Mouse (Mus musculus): ENCODE data around the gene Tent5b.

Tent5b gene

DNA sequence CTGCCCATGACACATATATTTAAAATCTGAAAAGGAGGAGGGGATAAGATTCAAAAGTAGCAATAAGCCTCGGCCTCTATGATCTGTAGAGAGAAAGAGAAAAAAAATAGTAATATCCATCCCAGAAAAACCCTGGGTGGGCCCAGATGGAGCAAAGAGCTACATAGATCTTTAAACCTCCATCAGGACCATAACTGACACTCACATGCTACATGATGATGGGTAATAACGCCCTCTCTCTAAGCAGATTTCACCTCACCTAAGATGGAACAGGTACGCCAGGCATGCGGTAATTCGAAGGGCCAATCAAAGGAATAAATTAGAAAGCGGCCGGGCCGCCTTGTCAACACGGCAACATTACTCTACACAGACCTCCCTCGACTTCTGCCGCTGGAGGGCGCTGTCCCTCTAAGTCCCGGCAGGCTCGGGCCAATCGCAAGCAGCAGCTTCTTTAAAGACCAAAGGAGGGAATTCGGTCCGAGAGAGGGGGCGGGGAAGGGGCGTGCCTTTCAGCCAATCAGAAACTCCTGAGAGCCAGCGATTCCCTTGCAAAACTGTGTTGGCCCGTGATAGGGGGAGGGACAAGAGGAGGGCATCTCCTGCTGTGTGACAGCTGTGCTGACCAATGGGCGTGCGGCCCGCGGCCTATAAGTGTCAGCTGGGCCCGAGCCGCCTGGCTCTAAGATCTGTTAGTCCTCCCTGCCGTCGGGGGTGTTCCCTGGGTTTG, at the start of gene Tent5b:
Gene Tent5b (plus strand): TSS at position 675 of the 727 bp plus-strand sequence.
- peak; percentile 95 for DNase-seq

DNA sequence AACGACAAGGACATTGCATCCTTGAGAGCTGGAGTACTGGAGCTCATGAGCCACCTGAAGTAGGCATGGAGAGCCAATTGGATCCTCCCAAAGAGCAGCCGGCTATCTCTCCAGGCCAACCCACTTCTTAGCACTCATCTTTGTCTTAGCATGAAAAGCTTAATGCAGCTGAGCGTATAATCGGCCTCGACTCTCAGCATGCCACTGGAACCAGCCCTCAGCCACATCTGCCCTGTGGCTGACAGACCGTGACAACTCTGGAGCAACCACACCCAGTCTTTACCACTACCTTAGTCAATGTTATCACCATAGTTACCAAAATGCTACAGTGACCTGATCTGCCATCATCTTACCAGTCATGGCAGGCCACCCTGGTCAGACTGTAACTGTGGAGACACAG, 48.4 kb upstream of the Tent5b start:
- DNase-seq: no peak

- no peak for DNase-seq
These were observed 47.3 kb upstream of the Tent5b start for GRCm38 (mm10) chr4:133432560-133433171.

DNA sequence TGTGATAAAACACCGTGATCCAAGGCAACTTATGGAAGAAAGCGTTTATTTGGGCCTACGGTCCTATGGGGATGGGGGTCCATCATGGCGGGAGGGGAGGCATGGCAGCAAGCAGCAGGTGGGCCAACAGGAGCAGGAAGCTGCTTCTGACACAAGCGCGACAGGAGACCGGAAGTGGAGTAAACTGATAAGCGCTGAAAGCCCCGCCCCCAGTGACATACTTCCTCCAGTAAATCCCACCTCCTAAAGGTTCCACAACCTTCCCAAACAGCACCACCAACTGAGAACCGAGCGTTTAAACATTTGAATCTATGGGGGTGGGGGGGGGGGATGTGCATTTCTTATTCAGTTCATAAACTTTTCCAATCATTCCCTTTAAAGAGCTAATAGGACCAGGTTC, 44.0 kb upstream of the Tent5b start:
- no peak for DNase-seq

GRCm38 (mm10) chr4:133439460-133440376, 40.2 kb upstream of the Tent5b start:
- no peak for DNase-seq

DNA sequence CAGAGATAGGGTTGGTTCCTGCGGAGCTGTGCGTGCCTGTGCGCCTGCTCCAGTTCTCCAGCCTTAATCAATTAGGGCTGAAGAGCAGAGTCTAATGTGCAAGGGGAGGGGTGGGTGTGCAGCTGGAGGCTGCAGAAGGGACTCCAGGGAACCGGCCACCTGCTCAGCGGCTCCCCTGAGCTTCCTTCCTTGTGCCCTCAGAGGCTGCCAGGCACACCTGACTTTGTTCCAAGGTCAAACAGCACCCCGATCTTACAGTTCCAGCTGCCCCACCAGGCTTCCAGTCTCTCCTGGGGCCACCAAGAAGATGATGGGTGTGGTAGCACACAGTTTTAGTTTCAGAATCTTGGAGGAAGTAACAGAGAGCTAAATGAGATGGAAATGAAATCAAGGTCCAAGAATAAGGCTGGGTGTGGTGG, 39.5 kb upstream of the Tent5b start:
- no peak for DNase-seq

DNA sequence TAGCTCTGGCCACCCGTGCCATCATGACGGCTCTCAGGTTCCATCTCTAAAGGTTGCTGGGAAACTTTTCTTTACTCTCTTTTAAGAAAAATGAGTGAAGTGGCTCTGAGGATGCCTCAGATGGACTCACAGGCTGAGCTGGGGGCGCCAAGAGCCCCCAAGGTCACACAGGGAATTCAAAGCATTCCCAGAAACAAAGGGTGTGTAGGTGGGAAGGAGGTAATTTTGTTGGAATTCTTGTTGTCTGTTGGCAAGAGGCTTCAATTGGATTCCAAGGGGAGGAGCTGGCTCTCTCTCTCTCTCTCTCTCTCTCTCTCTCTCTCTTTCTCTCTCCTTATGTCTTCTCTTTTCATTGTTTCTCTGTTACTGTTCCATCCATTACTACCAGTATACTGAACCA, 37.7 kb upstream of the Tent5b start:
- DNase-seq: no peak

DNA sequence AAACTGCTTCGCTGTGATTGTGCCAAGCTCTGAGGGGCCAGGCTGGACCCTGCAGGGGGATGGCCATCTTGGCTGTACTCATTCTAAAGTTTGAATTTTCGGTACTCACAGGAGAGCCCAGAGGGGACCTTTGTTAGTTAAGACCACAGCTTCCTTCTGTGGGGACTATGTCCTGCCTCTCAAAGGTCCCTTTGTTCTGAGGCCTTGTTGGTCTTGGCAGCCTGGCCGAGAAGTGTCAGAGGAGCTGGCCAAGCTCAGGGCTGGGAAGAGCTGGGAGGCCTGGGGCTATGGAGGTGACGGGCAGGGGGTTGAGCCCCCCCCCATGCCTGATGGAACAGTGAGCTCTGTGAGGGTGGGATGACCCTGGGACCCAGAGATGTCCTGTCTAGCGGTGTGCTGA, 36.8 kb upstream of the Tent5b start:
- no peak for DNase-seq

DNA sequence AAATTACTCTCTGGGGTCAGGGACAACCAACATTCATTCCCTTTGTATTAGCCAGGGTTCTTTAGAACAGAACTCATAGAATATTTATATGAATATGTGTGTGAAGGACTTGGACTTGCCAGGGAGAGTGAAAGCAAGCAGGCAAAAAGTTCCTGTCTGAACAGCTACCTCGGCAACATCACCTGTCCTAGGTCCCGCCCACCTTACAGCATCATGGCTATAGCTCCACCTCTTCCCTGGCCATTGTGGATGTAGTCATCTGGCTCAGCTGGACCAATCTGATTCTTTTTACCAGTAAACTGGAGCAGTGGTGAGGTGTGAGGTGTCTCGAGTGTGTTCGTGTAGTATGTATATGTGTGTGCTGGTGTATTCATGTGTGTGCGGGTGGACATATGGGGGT, 34.2 kb upstream of the Tent5b start:
- no peak for DNase-seq

DNA sequence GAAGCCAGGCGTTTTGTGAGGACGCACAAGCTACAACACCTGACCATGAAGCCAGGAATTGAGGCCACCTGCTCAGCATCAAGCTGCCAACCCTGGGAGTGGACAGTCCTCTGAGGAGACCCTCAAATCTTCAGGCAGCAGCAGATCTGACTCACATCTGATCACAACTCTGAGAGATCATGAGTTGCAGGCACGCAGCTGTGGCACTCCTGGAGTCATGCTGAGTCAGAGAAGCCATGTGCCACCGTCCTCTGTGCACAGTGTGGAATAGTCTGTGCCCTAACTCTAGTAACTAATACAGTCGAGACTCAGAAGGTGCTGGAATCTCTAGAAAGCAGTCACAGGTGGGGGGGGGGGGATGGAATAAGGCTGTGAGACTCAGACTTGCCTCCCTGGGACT, 32.6 kb upstream of the Tent5b start:
- no peak for DNase-seq

GRCm38 (mm10) chr4:133447967-133448366, 32.0 kb upstream of the Tent5b start:
- DNase-seq: no peak

- DNase-seq: no peak
These were observed 31.1 kb upstream of the Tent5b start for GRCm38 (mm10) chr4:133448708-133449388.

- DNase-seq: peak; percentile 30
These were observed 30.2 kb upstream of the Tent5b start for GRCm38 (mm10) chr4:133449726-133450125.

DNA sequence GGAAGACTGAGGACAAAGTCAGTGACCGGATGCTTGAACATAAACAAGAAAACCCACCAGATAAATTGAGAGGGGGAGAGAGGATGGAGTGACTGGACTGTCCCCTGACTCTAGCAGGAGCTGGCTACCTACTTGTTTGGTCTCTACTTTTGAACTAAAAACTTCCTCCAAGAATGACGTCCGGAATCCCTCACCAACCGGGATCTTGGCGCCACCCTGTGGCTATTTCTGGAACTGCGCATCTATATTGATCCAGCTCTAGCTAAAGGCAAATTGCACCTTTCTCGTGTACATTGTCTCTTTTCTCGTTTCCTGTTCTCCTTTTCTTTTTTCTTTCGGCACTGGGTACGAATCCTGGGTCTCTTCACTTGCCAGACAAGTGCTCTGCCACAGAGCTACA, 28.4 kb upstream of the Tent5b start:
- DNase-seq: peak; percentile 69

DNA sequence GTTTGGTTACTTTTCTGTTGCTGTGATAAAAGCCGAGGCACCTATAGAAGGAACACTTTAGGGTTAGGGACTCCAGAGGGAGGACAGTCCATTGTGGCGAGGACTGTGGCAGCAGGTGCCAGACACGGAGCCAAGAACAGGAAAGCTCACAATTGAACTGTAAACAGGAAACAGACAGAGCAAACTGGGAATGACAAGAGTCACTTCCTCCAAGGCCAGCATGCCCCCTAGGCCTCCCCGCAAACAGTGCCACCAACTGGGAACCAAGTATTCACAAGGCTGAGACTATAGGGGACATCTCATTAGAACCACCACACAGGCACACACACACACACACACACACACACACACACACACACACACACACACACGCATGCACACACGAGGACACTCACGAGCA, 27.5 kb upstream of the Tent5b start:
- no peak for DNase-seq

DNA sequence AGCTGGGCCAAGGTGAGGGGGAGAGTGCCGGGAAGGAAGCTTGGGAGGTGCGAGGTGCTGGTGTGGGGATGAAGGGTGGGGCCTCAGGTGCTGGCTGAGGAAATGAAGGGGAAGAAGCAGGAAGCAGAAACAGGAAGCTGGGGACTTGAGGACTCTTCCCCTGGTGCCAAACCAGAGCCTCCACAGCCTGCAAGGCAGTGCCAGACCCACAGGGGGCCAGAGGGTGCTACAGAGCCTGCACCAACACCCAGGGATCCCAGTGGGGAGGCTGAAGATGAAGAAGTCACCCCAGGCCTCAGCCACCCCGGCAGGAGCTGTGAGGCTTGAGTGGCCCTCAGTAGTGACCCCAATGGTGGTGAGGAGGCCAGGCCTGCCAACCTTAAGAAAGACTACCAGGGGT, 21.9 kb upstream of the Tent5b start:
- DNase-seq: no peak

GRCm38 (mm10) chr4:133460006-133460405, 19.9 kb upstream of the Tent5b start:
- DNase-seq: no peak

DNA sequence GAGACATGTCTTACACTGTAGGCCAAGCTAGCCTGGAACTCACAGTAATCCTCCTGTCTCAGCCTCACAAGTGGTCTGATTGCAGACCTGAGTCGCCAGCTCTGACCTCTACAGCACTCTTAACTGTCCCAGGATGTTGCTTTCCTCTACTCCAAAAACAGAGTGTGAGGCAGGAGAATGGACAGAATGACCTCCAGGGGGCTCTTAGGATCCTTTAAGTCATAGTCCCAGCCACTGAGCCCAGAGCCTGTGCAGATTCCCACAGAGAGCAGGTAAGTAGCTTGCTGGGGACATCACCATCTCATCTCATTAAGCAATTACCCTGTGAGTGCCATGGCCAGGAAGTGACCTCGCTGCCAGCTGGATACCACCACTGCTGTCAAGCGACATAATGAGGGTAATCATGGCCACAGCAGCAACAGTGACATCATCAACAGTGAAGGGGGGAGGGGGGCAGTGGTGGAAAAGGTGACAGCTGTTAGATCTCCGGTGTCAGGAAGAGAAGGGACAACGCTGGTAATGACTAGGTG, 19.1 kb upstream of the Tent5b start:
- DNase-seq: no peak

- DNase-seq: no peak
These were observed 18.6 kb upstream of the Tent5b start for GRCm38 (mm10) chr4:133461362-133461761.

DNA sequence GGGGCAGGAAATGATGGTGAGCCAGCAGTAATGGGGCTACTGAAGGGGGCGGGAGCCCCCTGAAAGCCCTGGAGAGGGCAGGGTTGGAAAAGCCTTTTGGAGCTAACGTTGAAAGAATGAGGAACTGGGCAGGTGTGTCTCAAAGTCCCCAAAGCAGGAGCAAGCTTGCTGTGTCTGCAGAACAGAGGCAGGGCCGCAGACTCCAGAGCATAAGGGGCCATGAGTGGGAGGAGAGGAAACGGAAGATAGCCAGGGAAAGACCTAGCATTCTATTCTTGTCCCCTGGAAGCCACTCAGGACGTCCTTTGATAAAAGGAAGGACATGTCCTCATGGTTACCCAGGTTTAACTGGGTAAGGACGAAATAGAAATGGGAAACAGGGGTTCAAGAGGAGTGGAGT, 16.7 kb upstream of the Tent5b start:
- DNase-seq: no peak

GRCm38 (mm10) chr4:133468080-133468479, 11.9 kb upstream of the Tent5b start:
- DNase-seq: peak; percentile 74

DNA sequence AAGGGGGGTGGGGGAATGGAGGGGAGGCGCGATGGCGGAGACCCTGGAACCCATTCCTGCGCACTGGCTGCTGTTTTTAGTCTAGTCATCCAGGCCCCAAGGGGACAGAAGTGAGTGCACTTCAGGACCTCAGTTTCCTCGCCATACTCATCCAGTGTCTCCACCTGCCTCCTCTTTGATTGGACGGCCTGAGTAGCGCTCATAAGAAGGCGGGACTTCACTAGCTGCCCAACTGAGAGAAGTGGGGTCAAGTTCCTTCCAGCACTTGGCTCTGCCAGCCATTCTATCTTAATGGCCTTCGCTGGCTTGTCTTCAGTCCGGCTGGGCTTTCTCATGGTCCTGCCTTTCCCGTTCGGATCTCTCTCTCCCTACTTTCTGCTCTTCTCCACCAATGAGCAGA, 10.8 kb upstream of the Tent5b start:
- no peak for DNase-seq
